Mouse (Mus musculus): ENCODE data around the gene Ctcfl.

DNA sequence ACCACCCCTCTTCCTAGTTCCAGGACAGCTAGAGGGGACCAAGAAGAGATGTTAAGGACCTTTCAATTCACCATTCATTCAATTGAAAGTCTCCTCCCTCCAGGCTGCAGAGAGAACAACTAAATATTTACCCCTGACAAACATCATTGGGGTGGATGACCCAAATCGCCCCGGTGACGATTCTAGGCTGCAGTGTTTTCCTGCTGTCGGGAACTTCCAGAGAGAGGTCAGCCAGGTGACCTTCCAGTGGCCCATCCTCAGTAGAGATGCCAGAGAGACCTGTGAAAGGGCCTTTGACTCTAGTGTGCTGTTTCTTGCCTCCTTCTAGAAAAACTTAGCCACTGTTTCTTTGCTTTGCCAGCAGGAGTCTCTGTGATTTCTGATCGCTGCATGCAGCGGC is 27.4 kb upstream of the Ctcfl start:
- TF ChIP-seq JUND (IDR thresholded peaks at IDR 0.05; ENCODE audit: low read depth, low read length) (no peak), TCF12 (IDR thresholded peaks at IDR 0.05; ENCODE audit: low read depth, low read length) (no peak), USF1 (IDR thresholded peaks at IDR 0.05; ENCODE audit: low read depth, low read length) (no peak), RAD21 (IDR thresholded peaks at IDR 0.05; ENCODE audit: low read depth, low read length) (no peak), CTCF (IDR thresholded peaks at IDR 0.05 in 2 of 3, conservative IDR thresholded peaks at IDR 0.05 in 1 of 3; ENCODE audit: control insufficient read depth in 1 of 3, insufficient read depth in 1 of 3, low read depth in 2 of 3, low read length in 3 of 3, poor library complexity in 1 of 3, severe bottlenecking in 1 of 3) (no peak), USF2 (IDR thresholded peaks at IDR 0.05; ENCODE audit: borderline replicate concordance in 1 of 2, insufficient read depth in 1 of 2, low read depth in 1 of 2, low read length in 2 of 2) (no peak), CHD1 (IDR thresholded peaks at IDR 0.05; ENCODE audit: low read depth, low read length) (no peak), GABPA (IDR thresholded peaks at IDR 0.05; ENCODE audit: low read depth, low read length) (no peak), CHD2 (IDR thresholded peaks at IDR 0.05; ENCODE audit: low read length) (no peak), EP300 (IDR thresholded peaks at IDR 0.05; ENCODE audit: low read depth in 1 of 2, low read length in 2 of 2) (no peak), POLR2AphosphoS2 (IDR thresholded peaks at IDR 0.05; ENCODE audit: low read length) (no peak), POLR2A (IDR thresholded peaks at IDR 0.05; ENCODE audit: control insufficient read depth in 1 of 2, insufficient read depth in 1 of 2, low read depth in 1 of 2, low read length in 2 of 2, poor library complexity in 1 of 2) (no peak)

Data from MEL (cell line).